Mouse (Mus musculus) heart, adult 11 months (tissue): ENCODE measurements around the gene Prss35.

Experiments used
- DNase-seq: peaks from one replicate; pipeline ENCODE4 v3.0.0; 2022

Prss35 gene

GRCm38 (mm10) chr9:86742959-86743911 lies at the start of gene Prss35:
Gene Prss35, plus strand, starts transcription at chr9:86743649.
- peak; percentile 68 for DNase-seq

- DNase-seq = peak; percentile 25
Observed at GRCm38 (mm10) chr9:86693935-86694334, 49.5 kb upstream of the Prss35 start.

- DNase-seq = peak; percentile 14
Observed at GRCm38 (mm10) chr9:86694644-86695043, 48.8 kb upstream of the Prss35 start.

- peak; percentile 92 for DNase-seq
Observed at GRCm38 (mm10) chr9:86695199-86695817, 48.1 kb upstream of the Prss35 start.

- DNase-seq = peak; percentile 94
Observed at GRCm38 (mm10) chr9:86695818-86696261, 47.6 kb upstream of the Prss35 start, which contains the start of gene Me1. Gene Me1, minus strand, starts transcription at chr9:86695953.

- DNase-seq = peak; percentile 84
Observed at GRCm38 (mm10) chr9:86701264-86701663, 42.2 kb upstream of the Prss35 start.

GRCm38 (mm10) chr9:86701844-86702243 lies 41.6 kb upstream of the Prss35 start:
- DNase-seq = peak; percentile 63

- no peak for DNase-seq
Observed at GRCm38 (mm10) chr9:86707431-86707830, 36.0 kb upstream of the Prss35 start.

- no peak for DNase-seq
Observed at GRCm38 (mm10) chr9:86708921-86709320, 34.5 kb upstream of the Prss35 start.

GRCm38 (mm10) chr9:86710091-86710634 lies 33.3 kb upstream of the Prss35 start:
- DNase-seq = no peak

- DNase-seq = peak; percentile 64
Observed at GRCm38 (mm10) chr9:86712648-86713047, 30.8 kb upstream of the Prss35 start.

- DNase-seq = no peak
Observed at GRCm38 (mm10) chr9:86714089-86714488, 29.4 kb upstream of the Prss35 start.

- no peak for DNase-seq
Observed at GRCm38 (mm10) chr9:86716540-86716939, 26.9 kb upstream of the Prss35 start.

GRCm38 (mm10) chr9:86717119-86717518 lies 26.3 kb upstream of the Prss35 start:
- DNase-seq = no peak

- peak; percentile 55 for DNase-seq
Observed at GRCm38 (mm10) chr9:86720227-86720626, 23.2 kb upstream of the Prss35 start.

GRCm38 (mm10) chr9:86720794-86721193 lies 22.7 kb upstream of the Prss35 start:
- DNase-seq = peak; percentile 64

GRCm38 (mm10) chr9:86725066-86725465 lies 18.4 kb upstream of the Prss35 start:
- peak; percentile 70 for DNase-seq

GRCm38 (mm10) chr9:86725604-86726380 lies 17.7 kb upstream of the Prss35 start:
- DNase-seq = peak; percentile 24

- DNase-seq = peak; percentile 28
Observed at GRCm38 (mm10) chr9:86726381-86726720, 17.1 kb upstream of the Prss35 start.

- no peak for DNase-seq
Observed at GRCm38 (mm10) chr9:86728214-86728814, 15.1 kb upstream of the Prss35 start.

GRCm38 (mm10) chr9:86729084-86729483 lies 14.4 kb upstream of the Prss35 start:
- no peak for DNase-seq

- no peak for DNase-seq
Observed at GRCm38 (mm10) chr9:86729811-86730210, 13.6 kb upstream of the Prss35 start.
